Mouse (Mus musculus) fat pad, adult 2 months (tissue): ENCODE measurements around the gene Atad1.
"Not testable (repeated sequence)": the region's sequence is repeated elsewhere in the genome, so short reads cannot be mapped to it uniquely, and the experiment has no call there.

Source experiments
- DNase-seq: peaks from one replicate; pipeline ENCODE4 v3.0.0-alpha.2; 2011; ENCODE audit warnings: low read depth, low spot score; ENCODE audit errors: extremely low read depth

Atad1 gene

DNA sequence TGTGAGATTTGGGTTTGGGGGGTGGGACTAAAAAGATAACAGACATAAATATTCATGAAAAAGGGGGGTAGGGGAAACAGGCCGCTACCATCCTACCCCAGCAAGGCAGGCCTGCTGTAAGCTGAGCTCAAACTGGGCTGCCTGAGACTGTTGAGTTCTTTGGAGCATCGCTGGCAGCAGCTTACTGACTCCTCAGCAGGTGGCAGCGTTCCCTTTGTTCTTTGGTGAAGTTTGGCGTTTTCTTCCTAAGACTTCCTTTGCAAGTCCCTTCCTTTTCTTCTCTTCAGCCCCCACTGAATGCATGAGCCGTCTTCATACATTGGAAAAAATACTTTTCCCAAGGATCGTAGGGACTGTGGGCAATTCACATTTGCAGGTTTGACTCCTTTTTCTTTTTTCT, 9.8 kb upstream of the Atad1 start:
- DNase-seq: no peak

- no peak for DNase-seq
Measured at GRCm38 (mm10) chr19:32740641-32741345, 1.2 kb upstream of the Atad1 start.

DNA sequence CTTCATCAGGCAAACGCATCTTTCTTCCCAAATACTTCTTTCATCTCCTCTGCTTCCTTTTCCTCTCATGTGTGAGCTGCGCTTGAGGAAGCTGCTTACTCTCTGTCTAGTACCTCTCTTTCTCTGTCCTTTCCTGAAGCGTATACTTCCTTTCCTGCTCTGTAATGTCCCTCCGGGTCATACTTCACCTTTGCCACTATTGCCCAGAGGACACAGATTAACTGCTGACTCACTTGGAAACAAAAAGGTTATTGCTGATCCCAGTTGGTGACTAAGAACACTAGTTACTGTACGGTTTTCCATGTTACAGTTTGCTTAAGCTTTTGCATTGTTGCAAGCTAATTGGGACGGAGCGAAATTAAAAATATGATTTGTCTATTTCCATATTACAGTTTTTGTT, 1.7 kb downstream of the Atad1 start:
- DNase-seq: no peak

GRCm38 (mm10) chr19:32732922-32733321, 6.7 kb downstream of the Atad1 start:
- DNase-seq: no peak

GRCm38 (mm10) chr19:32729785-32730184, 9.8 kb downstream of the Atad1 start:
- no peak for DNase-seq

DNA sequence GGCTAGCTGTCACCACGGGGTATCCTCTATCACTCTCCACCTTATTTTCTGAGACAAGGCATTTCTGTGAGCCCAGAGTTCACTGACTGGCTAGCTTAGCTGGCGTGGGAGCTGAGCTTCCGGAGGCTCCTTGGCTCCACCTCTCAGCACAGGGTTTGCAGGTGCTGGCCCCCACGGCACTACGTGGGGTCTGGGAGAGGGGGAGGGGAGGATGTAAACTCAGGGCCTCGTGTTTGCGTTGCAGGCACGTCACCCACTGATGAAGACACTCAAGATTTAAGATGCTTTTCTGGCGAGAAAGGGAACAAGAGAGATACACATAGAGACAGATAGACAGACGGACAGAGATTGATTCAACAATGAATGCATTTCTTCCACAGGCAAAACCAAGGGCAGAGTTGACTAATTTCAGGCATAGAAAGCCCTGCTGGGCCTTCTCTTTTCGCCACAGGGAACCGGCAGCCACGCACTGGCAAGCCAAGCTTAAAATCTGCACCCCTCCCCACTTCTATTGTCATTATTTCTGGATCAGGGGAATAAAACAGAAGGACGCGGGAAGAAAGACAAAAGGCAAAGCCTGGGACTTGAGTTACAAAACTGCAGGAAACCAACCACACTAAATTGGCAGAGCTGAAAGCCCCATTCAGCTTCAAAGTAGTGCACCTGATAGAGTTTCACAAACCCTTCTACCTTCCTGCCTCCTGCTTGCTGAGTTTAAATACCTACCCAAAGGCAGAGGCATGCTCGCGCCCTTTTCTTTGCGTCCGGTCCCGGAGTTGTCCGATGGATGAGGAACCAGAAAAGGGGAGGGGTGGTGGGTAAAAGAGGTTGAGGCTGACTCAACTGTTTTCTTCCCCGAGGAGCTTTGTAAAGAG, 12.9 kb downstream of the Atad1 start:
- no peak for DNase-seq

DNA sequence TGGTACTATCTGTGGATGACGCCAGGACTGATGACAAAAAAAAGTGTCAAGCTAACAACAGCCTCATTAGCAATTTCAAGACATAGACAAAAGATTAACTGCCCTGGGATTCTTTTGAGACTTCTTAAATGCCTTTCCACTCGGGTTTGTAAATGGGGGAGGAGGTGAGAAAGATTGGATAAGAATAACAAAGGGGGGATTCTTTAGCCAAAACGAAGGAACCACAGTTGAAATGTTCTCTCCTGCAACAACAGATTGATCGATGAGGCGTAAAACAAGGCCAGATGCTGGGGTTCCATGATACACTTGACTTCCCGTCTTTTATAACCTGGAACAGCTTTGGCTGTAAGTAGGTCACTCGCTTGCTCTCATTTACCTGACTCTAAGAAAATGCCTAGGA, 15.8 kb downstream of the Atad1 start:
- DNase-seq: no peak

DNA sequence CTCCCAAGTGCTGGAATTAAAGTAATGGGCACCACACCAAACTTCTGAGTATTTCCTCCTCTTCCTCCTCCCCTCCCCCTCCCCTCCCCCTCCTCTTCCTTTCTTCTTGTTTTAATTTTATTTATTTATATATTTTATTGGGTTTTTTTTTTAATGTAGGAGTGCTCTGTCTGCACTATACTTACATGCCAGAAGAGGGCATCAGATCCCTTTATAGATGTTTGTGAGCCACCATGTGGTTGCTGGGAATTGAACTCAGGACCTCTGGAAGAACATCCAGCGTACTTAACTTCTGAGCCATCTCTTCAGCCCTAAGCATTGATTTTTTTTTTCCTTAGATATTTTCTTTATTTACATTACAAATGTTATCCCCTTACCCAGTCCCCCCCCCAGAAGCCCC, 19.3 kb downstream of the Atad1 start:
- DNase-seq: no peak

GRCm38 (mm10) chr19:32717590-32717989, 22.0 kb downstream of the Atad1 start:
- DNase-seq: no peak

DNA sequence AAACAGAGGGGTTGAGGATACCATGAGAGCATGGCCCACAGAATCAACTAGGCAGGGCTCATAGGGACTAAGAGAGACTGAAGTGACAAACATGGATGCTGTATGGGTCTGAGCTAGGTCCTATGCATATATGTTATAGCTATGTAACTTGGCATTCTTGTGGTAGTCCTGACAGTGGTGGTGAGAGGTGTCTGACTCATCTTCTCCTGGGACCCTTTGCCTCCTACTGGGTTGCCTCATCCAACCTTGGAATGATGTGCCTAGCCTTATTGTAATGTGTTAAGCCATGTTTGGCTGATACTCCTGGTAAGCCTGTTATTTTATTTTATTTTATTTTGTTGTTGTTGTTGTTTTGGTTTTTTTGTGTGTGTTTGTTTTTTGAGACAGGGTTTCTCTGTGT, 23.9 kb downstream of the Atad1 start:
- DNase-seq: no peak

DNA sequence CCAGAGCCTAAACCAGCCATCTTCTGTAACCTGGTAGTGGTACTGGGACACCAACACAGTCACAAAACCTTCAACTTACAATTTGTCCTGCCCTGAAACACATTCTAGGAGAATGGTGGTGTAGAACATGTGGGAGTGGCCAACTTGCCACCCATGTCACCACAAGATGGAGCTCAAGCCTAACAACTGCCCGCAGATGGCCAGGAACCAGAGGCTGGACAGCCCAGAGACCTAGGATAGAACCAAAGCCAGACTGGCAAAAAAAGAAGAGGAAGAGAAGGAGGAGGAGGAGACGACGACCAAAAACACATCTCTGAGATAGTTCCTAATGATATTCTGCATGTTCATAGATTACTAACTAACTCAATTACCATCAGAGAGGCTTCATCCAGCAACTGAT, 24.4 kb downstream of the Atad1 start:
- no peak for DNase-seq

DNA sequence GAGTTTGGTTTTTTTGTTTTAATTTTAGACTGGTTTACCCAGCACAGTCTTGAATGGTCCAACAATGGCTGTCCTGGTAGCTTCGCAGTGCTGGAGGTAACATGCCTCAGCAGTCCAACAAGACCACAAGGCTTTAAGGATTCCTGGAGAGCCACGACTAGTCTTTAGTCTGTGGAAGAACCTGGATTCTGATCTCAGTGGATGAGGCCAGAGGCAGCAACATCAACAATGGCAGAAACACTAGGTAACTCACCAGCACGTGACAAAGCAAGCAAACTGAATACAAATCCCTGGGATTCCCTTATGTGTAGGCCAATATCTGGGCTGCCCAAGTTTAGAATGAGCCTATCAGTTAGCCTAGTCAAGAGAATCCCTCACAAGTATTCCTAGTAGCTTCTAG, 26.1 kb downstream of the Atad1 start:
- no peak for DNase-seq

DNA sequence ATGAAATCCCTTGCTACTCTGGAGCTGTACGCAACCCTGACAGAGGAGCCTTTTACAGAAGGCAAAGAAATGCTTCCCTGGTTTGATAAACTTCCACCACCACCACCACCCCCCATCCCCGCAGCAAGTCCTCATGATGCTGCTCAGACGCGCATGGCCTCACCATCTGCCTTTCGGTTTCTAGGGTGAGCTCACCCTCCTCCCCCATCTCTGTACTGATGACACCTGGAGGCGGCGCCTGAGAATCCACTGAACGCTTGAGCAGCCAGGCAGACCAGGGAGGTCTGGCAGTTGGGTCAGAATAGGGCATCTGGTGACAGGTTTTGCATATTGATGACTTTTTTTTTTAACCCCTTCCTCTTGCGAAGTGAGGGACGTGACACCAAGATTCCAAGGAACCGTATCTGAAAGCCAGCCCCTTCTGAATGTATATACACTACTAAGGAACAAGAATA, 27.0 kb downstream of the Atad1 start:
- no peak for DNase-seq

GRCm38 (mm10) chr19:32711761-32712541, 27.6 kb downstream of the Atad1 start:
- DNase-seq: no peak

DNA sequence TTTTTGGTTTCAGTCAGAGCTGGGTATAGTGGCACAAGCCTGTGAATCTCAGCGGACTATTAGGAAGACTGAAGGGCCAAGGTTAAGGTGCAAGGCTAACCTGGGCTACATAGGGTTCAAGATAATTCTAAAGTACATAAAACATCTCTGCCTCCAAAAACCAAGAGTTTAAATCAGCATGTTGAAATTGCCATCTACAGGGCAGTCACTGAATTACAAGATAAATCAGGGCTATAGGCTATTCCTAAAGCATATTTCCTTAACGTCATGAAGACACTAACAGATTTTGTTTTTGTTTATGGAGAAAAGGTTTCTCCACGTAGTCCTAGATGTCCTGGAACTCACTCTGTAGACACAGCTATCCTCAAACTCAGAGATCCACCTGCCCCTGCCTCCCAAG, 29.3 kb downstream of the Atad1 start:
- DNase-seq: no peak

DNA sequence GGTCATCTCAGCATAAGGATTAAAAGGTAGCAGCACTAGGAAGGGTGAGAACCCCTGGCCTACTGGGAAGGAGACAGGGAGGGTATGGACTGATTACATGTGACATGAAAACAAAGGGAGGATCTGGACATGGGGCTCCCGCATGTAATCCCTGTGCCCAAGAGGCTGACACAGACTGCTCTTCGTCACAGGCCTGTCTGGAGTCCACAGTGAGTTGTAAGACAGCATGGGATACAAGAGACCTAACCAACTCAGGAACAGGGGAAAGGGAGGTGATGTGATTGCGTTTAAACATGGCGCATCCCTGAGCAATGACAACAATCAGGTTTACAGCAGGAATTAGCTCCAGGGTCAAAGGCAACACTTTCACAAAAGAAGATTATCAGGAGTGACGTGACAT, 30.6 kb downstream of the Atad1 start:
- no peak for DNase-seq

DNA sequence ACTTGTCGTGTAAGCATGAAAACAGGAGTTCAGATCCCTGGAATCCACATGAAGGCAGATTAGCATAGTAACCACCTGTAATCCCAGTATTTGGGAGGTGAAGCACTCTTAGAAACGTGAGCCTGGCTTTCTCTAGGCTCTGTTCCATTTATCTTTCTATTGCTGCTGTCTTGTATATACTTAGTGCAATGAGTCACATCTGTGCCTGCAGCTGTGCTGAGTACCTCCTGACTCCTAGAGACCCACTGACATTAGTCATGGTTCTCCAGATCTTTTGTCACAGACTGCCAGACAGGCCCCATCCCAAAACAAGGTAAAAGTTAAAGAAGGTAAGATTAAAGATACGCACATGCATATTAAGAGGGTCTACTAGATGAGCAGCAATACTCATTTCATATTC, 37.4 kb downstream of the Atad1 start:
- DNase-seq: no peak

GRCm38 (mm10) chr19:32696674-32697073, 42.9 kb downstream of the Atad1 start:
- no peak for DNase-seq

DNA sequence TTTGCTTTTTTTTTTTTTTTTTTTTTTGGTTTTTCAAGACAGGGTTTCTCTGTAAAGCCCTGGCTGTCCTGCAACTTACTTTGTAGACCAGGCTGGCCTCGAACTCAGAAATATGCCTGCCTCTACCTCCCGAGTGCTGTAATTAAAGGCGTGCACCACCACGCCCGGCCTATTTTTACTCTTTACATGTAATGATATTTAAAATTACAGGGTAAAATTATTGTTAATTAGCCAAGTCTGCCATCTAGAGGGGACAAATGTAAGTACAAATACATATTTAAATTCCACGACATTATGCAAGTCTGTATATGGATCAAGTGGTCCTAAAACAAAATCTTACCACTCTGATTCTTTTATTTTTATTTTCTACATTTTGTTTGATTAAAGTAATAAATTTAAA, 49.9 kb downstream of the Atad1 start:
- DNase-seq: no peak

- not testable (repeated sequence) for DNase-seq
Measured at GRCm38 (mm10) chr19:32688227-32688626, 51.4 kb downstream of the Atad1 start.

DNA sequence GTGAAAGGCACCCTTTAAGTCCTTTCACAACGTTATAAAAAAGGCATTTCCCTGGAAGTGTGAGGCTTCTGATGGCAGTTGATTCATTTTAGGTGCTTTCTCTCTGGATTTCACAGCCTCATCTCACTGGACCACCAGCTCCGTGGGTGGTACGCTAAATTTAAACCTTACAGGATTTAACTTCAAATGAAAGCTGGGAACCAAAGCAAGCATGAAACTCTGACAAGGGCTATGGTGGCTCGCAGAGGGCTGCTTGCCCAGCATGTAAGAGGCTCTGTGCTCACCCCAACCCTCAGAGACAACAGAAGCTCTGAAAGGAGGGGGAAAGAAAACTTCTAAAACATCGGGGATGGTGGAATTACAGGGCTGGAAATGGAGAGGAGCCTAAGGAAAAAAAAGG, 51.9 kb downstream of the Atad1 start:
- no peak for DNase-seq

DNA sequence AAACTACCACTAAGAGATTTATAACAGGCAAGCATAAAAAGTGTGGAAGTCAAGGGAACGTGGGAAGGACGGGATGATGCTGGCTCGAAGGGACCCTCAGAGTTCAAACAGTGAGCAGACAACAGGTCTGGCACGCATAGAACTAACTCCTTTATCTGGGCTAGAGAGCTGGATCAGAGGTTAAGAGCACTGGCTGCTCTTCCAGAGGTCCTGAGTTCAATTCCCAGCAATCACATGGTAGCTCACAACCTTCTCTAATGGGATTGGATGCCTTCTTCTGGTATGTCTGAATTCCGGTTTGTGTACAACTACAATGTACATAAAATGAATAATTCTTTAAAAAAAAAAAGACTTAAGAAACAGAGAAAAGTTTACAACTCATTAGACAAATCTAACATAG, 56.5 kb downstream of the Atad1 start:
- no peak for DNase-seq
